Mouse (Mus musculus): ENCODE results near the gene Olfr1373.

DNA sequence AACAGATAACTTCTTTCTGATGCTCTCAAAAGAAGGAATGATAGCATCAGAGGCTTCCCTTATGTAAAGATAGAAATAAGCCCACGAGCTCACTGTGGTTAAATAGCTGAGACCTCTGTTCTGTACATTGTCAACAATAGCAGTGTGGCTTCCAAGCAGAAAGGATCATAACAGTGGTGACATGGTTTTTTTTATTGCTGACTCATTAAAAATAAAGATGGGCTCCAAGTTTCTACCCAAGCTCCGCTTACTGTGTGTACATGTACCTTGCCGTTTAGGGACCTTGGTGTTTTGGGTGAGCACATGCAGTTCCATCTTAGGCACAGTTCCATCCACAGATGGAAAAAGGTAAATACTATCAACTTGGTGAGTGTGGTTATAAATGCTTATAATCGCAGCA, 42.4 kb downstream of the Olfr1373 start:
- TF ChIP-seq POLR2A (IDR thresholded peaks at IDR 0.05; ENCODE audit: borderline replicate concordance, extremely low read depth, low read depth, low read length) (no peak), CTCF (IDR thresholded peaks at IDR 0.05; ENCODE audit: insufficient read depth, low read length) (no peak)
